Mouse (Mus musculus): ENCODE data around the gene Camta2.

DNA sequence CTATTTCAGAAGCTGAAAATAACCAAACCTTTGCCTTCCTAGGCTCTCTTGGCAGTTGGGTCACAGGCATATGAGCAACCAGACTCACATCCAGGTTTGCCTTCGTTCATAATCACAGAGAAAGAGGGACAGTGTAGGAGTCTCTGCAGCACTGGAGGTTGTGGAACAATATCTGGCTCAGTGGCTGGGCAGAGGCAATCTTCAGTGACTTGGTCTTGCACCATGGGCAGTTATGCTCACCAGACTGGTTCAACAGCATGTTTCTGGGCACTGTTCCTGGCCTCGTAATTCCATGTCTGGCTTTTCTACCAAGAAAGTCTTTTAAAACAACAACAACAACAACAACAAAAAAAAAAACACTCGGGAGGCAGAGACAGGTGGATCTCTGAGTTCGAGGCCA lies 52.3 kb downstream of the Camta2 start:
- no peak for TF ChIP-seq CTCF (IDR thresholded peaks at IDR 0.05; ENCODE audit: low read depth, low read length)
- no peak for TF ChIP-seq POLR2A (IDR thresholded peaks at IDR 0.05; ENCODE audit: borderline replicate concordance, low read depth, low read length)

All from bone marrow macrophage, adult 2 months (primary cell).